Mouse (Mus musculus): ENCODE results near the gene Crabp1. TPM values are rescaled to one million over a fixed set of nuclear protein-coding genes. Genes with fewer than 3 reads are reported as not detected.
A peak's percentile ranks its signal among the peaks of the same experiment; 100 is the strongest.

Gene Crabp1
- polyA plus RNA-seq, 1 experiment, result 1.1 TPM

DNA sequence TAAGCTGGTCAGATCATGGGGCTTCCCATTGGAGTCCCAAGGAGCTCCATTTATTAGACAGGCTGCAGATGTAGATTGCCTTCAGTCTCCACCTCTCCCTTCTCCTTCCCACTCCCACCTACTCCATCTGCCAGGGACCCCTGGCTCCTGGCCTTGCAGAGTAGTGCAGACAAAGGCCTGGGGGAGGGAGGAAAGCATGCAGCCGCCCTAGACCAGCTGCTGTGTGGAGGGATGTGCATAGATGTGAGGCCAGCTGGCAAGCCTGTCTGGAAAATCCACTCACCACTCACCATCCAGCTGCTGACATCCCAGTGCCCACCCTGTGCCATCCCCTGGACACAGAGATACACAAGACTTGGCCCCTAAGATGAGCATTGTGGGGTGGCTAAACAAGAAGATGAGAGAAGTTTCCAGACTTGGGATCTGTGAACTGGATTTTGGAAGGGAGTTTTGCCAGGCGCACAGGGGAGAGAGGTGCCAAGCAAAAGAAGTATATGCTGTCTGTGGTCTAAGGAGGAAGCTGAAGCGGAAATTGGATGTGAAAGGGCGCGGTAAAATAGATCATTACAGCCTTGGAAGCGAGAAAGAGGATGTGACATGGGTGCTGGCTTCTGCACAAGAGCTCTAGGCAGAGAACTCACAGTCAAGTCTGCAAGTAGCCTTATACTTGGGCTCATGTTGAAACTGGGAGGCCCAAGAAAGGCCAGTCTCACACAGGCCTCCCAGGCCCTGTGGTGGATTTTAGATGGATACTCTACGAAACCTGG is 14.2 kb upstream of the Crabp1 start:
- TF ChIP-seq POLR2A (IDR thresholded peaks at IDR 0.05; ENCODE audit: low read depth, low read length), result no peak
- no peak for TF ChIP-seq CTCF (conservative IDR thresholded peaks at IDR 0.05; ENCODE audit: insufficient read depth, insufficient read length, low read depth, low read length)
- Histone ChIP-seq H3K4me3 (ENCODE audit: insufficient read depth, low read depth, low read length) (no peak overlapping the region), H3K4me1 (ENCODE audit: control insufficient read depth, insufficient read depth, low read length) (no peaks in the 10 kb centered on the region), H3K27ac (ENCODE audit: insufficient read depth, low read depth, low read length) (no peak overlapping the region), H3K36me3 (ENCODE audit: control insufficient read depth, insufficient read depth, low read length) (no peaks in the 10 kb centered on the region), H3K27me3 (replicated peaks; ENCODE audit: control insufficient read depth, insufficient read depth, low read length) (no peaks in the 10 kb centered on the region)
- 83% methylated on average over 7 of the region's 7 CpGs for WGBS
- no peak for DNase-seq

GRCm38 (mm10) chr9:54751684-54752083 is 12.9 kb upstream of the Crabp1 start:
- Histone ChIP-seq H3K27me3 (replicated peaks; ENCODE audit: control insufficient read depth, insufficient read depth, low read length) (no peaks in the 10 kb centered on the region), H3K4me3 (ENCODE audit: insufficient read depth, low read depth, low read length) (no peak overlapping the region), H3K27ac (ENCODE audit: insufficient read depth, low read depth, low read length) (no peak overlapping the region), H3K36me3 (ENCODE audit: control insufficient read depth, insufficient read depth, low read length) (no peaks in the 10 kb centered on the region), H3K4me1 (ENCODE audit: control insufficient read depth, insufficient read depth, low read length) (no peaks in the 10 kb centered on the region)
- DNase-seq, result no peak
- TF ChIP-seq CTCF (conservative IDR thresholded peaks at IDR 0.05; ENCODE audit: insufficient read depth, insufficient read length, low read depth, low read length) (no peak), POLR2A (IDR thresholded peaks at IDR 0.05; ENCODE audit: low read depth, low read length) (no peak)
- 88% methylated on average over 2 of the region's 2 CpGs for WGBS

DNA sequence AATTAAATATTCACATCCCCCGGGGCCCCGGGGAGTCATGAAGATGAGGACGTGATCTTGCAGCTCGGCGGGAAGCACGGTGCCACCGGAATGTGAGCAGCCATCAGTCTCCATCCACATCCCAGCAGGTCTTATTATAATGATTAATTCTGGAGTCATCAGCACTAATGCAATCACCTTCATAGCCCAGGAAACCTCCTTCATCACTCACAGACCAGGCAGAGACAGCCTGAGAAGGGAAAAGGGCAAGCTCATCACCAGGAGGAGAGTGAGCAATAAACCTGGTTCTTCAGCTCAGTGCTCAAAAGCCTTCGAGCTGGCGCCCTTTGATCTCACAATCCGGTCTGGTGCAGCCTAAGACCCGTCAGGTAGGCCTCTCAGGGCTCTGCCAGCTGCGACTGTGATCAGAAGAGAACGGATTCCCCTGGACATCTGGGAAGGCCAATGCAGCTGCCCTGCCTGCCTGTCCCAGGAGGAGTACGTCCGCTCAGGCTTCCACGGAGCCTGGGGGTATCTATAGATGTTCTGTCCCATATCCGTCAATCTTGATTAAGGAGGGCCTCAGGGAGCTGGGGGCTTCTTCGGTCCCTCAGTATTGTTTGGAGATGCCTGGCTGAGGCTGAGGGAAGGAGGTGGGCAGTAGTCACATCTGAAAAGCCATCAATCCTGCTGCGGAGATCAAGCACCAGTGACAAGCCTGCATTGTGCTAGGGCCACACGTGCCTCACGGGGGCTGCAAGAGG is 12.2 kb upstream of the Crabp1 start:
- H3K36me3 ChIP-seq (ENCODE audit: control insufficient read depth, insufficient read depth, low read length), result no peaks in the 10 kb centered on the region
- H3K27ac ChIP-seq (ENCODE audit: insufficient read depth, low read depth, low read length), result no peak overlapping the region
- no peak overlapping the region for H3K4me3 ChIP-seq (ENCODE audit: insufficient read depth, low read depth, low read length)
- no peak for TF ChIP-seq POLR2A (IDR thresholded peaks at IDR 0.05; ENCODE audit: low read depth, low read length)
- TF ChIP-seq CTCF (conservative IDR thresholded peaks at IDR 0.05; ENCODE audit: insufficient read depth, insufficient read length, low read depth, low read length), result no peak
- DNase-seq, result no peak
- H3K27me3 ChIP-seq (replicated peaks; ENCODE audit: control insufficient read depth, insufficient read depth, low read length), result no peaks in the 10 kb centered on the region
- WGBS, result 34% methylated on average over 21 of the region's 21 CpGs
- H3K4me1 ChIP-seq (ENCODE audit: control insufficient read depth, insufficient read depth, low read length), result no peaks in the 10 kb centered on the region

DNA sequence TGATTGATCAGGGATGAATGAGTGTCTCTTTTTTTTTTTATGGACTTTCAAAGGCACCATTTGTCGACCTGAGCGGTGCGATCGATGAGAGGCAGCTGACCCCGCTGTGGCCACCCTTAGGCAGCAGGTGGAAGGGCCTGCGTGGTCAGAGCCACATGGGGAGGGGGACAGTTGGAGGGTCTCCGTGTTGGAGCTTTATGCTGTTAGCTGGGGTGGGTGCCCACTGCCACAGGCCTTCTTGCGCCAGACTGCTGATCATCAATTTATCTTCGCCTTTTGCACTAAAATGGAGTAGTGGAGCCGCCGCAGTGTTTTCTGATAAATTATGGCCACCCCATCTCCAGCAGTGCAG is 11.6 kb upstream of the Crabp1 start:
- H3K27ac ChIP-seq (ENCODE audit: insufficient read depth, low read depth, low read length), result no peak overlapping the region
- DNase-seq, result no peak
- H3K4me1 ChIP-seq (ENCODE audit: control insufficient read depth, insufficient read depth, low read length), result no peaks in the 10 kb centered on the region
- no peaks in the 10 kb centered on the region for H3K27me3 ChIP-seq (replicated peaks; ENCODE audit: control insufficient read depth, insufficient read depth, low read length)
- H3K4me3 ChIP-seq (ENCODE audit: insufficient read depth, low read depth, low read length), result no peak overlapping the region
- TF ChIP-seq POLR2A (IDR thresholded peaks at IDR 0.05; ENCODE audit: low read depth, low read length) (no peak), CTCF (conservative IDR thresholded peaks at IDR 0.05; ENCODE audit: insufficient read depth, insufficient read length, low read depth, low read length) (no peak)
- WGBS, result 59% methylated on average over 11 of the region's 11 CpGs
- H3K36me3 ChIP-seq (ENCODE audit: control insufficient read depth, insufficient read depth, low read length), result no peaks in the 10 kb centered on the region

- Histone ChIP-seq H3K36me3 (ENCODE audit: control insufficient read depth, insufficient read depth, low read length) (no peaks in the 10 kb centered on the region), H3K27me3 (replicated peaks; ENCODE audit: control insufficient read depth, insufficient read depth, low read length) (no peaks in the 10 kb centered on the region), H3K27ac (ENCODE audit: insufficient read depth, low read depth, low read length) (no peak overlapping the region), H3K4me1 (ENCODE audit: control insufficient read depth, insufficient read depth, low read length) (no peaks in the 10 kb centered on the region), H3K4me3 (ENCODE audit: insufficient read depth, low read depth, low read length) (no peak overlapping the region)
- DNase-seq, result peak; percentile 30
- TF ChIP-seq CTCF (conservative IDR thresholded peaks at IDR 0.05; ENCODE audit: insufficient read depth, insufficient read length, low read depth, low read length) (no peak), POLR2A (IDR thresholded peaks at IDR 0.05; ENCODE audit: low read depth, low read length) (no peak)
- 31% methylated on average over 6 of the region's 6 CpGs for WGBS
Observed at GRCm38 (mm10) chr9:54759592-54759991, 5.0 kb upstream of the Crabp1 start.

GRCm38 (mm10) chr9:54764091-54764490 is 457 bp upstream of the Crabp1 start:
- Histone ChIP-seq H3K36me3 (ENCODE audit: control insufficient read depth, insufficient read depth, low read length) (no peaks in the 10 kb centered on the region), H3K27me3 (replicated peaks; ENCODE audit: control insufficient read depth, insufficient read depth, low read length) (no peaks in the 10 kb centered on the region; the same call in 1 of the 2 replicates), H3K4me3 (ENCODE audit: insufficient read depth, low read depth, low read length) (no peak overlapping the region), H3K4me1 (ENCODE audit: control insufficient read depth, insufficient read depth, low read length) (no peaks in the 10 kb centered on the region), H3K27ac (ENCODE audit: insufficient read depth, low read depth, low read length) (no peak overlapping the region)
- no peak for DNase-seq
- WGBS, result 40% methylated on average over 12 of the region's 12 CpGs
- no peak for TF ChIP-seq CTCF (conservative IDR thresholded peaks at IDR 0.05; ENCODE audit: insufficient read depth, insufficient read length, low read depth, low read length)
- TF ChIP-seq POLR2A (IDR thresholded peaks at IDR 0.05; ENCODE audit: low read depth, low read length), result no peak

- H3K36me3 ChIP-seq (ENCODE audit: control insufficient read depth, insufficient read depth, low read length), result no peaks in the 10 kb centered on the region
- H3K4me1 ChIP-seq (ENCODE audit: control insufficient read depth, insufficient read depth, low read length), result no peaks in the 10 kb centered on the region
- no peaks in the 10 kb centered on the region; the same call in 1 of the 2 replicates for H3K27me3 ChIP-seq (replicated peaks; ENCODE audit: control insufficient read depth, insufficient read depth, low read length)
- DNase-seq, result no peak
- H3K4me3 ChIP-seq (ENCODE audit: insufficient read depth, low read depth, low read length), result no peak overlapping the region
- under 1% methylated on average over 41 of the region's 41 CpGs for WGBS
- no peak for TF ChIP-seq CTCF (conservative IDR thresholded peaks at IDR 0.05; ENCODE audit: insufficient read depth, insufficient read length, low read depth, low read length)
- TF ChIP-seq POLR2A (IDR thresholded peaks at IDR 0.05; ENCODE audit: low read depth, low read length), result no peak
- H3K27ac ChIP-seq (ENCODE audit: insufficient read depth, low read depth, low read length), result no peak overlapping the region
Observed at GRCm38 (mm10) chr9:54765336-54766085, 963 bp downstream of the Crabp1 start.

Data from kidney, adult 2 months (tissue).